In the genomic region with DNA sequence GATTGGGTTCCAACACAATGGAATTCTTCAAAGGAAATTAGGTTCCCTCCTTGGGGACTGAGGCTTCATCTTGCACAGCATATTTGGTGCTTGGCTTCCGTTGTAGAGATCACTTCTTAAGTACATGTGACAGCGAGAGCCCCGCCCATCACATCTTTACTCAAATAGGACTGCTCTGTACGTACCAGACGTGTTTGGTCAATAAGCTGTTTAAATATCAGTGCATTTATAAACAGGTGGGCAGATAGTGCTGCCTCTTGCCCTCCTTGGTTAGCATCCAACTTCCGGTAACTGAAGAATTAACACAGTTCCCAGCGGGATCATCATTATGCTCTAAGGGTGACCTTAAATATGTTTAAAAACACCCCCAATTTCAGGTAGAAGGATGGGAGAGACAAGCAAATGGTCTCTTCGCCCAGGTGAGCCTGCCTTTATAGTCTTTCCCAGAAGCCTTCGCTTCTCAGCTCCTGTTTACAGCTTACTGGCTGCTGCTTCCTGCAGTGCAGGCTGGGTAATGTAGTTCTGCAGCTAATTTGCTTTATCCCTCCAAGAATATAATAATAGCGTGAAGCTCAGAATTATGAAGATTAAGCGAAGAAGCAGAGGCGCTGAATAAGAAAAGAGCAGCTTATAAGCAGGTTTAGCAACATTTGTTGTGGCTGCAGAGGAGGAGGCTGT, we compare ENCODE assay signal across 9 mouse cellular contexts.
DNase-seq lines count a peak whose midpoint lies in the region; ATAC-seq and TF ChIP-seq lines count a peak whose summit lies in the region.
"Had no signal": no experiment of that assay in that cellular context is flagged by ENCODE, and none has a peak within 500 bp of the region (broad histone marks: within the 10 kb centered on the region; RNA-seq: fewer than 3 reads in every experiment).

No protein-coding gene starts in this region.

- H3K4me3 ChIP-seq in neural tube, embryonic 12.5 days: no peak overlapping the region
- H3K4me3 ChIP-seq in cortical plate, adult 2 months (ENCODE audit: insufficient read depth, low read length): no peak overlapping the region
- H3K4me3 ChIP-seq in hindbrain, embryonic 13.5 days: peak overlapping the region; percentile 15; the same call in 1 of the 2 replicates
- peak overlapping the region; percentile 27; the same call in 1 of the 2 replicates for H3K4me3 ChIP-seq in limb, embryonic 10.5 days
- H3K4me3 ChIP-seq: liver, embryonic 13.5 days had no signal

- H3K27me3 ChIP-seq in neural tube, embryonic 12.5 days (replicated peaks): no peaks in the 10 kb centered on the region
- H3K27me3 ChIP-seq in hindbrain, embryonic 13.5 days: no peaks in the 10 kb centered on the region
- H3K27me3 ChIP-seq in limb, embryonic 10.5 days (ENCODE audit: low read depth, poor library complexity, severe bottlenecking): no peaks in the 10 kb centered on the region
- H3K27me3 ChIP-seq: liver, embryonic 13.5 days had no signal

- H3K27ac ChIP-seq in neural tube, embryonic 12.5 days: no peak overlapping the region
- 0 out of 2 replicates have a peak overlapping the region, but pooled peaks have one; percentile 30 for H3K27ac ChIP-seq in cortical plate, adult 2 months (ENCODE audit: insufficient read depth, low read length)
- no peak overlapping the region for H3K27ac ChIP-seq in hindbrain, embryonic 13.5 days
- no peak overlapping the region for H3K27ac ChIP-seq in limb, embryonic 10.5 days
- H3K27ac ChIP-seq: liver, embryonic 13.5 days had no signal

- H3K9me3 ChIP-seq in neural tube, embryonic 12.5 days: no peaks in the 10 kb centered on the region
- no peaks in the 10 kb centered on the region for H3K9me3 ChIP-seq in hindbrain, embryonic 13.5 days
- no peaks in the 10 kb centered on the region for H3K9me3 ChIP-seq in limb, embryonic 10.5 days (replicated peaks)
- H3K9me3 ChIP-seq: liver, embryonic 13.5 days had no signal

- no peak overlapping the region for H3K9ac ChIP-seq in neural tube, embryonic 12.5 days
- no peak overlapping the region for H3K9ac ChIP-seq in hindbrain, embryonic 13.5 days
- H3K9ac ChIP-seq: liver, embryonic 13.5 days had no signal

- DNase-seq in neural tube, embryonic 10.5 days (ENCODE audit: extremely low spot score, low spot score): no peak
- no peak for DNase-seq in limb, embryonic 10.5 days (ENCODE audit: low spot score)
- peak; percentile 30 for DNase-seq in right cerebral cortex, postnatal 14 days
- no peak for DNase-seq in T-cell, adult 2 months (ENCODE audit: low spot score)
- no peak for DNase-seq in gastrocnemius, postnatal 25 days
- DNase-seq: liver, embryonic 13.5 days had no signal

- peak overlapping the region; percentile 48 for H3K4me2 ChIP-seq in neural tube, embryonic 12.5 days (replicated peaks)
- peak overlapping the region; percentile 36 for H3K4me2 ChIP-seq in hindbrain, embryonic 13.5 days
- H3K4me2 ChIP-seq: liver, embryonic 13.5 days had no signal

- ATAC-seq in neural tube, embryonic 12.5 days (ENCODE audit: low FRiP score, low read depth): 0 out of 2 replicates have a peak, but pooled peaks have one; percentile 7
- peak; percentile 77 for ATAC-seq in hindbrain, embryonic 13.5 days (ENCODE audit: low FRiP score)

- H3K4me1 ChIP-seq in neural tube, embryonic 12.5 days: no peaks in the 10 kb centered on the region
- peaks cover 4% of the 10 kb centered on the region; the same call in 1 of the 2 replicates for H3K4me1 ChIP-seq in cortical plate, adult 2 months (ENCODE audit: control insufficient read depth, insufficient read depth, low read length)
- peaks cover 9% of the 10 kb centered on the region; the same call in 1 of the 2 replicates for H3K4me1 ChIP-seq in hindbrain, embryonic 13.5 days (replicated peaks)
- no peaks in the 10 kb centered on the region for H3K4me1 ChIP-seq in limb, embryonic 10.5 days
- H3K4me1 ChIP-seq: liver, embryonic 13.5 days had no signal

- H3K36me3 ChIP-seq in neural tube, embryonic 12.5 days: no peaks in the 10 kb centered on the region
- H3K36me3 ChIP-seq in hindbrain, embryonic 13.5 days: no peaks in the 10 kb centered on the region
- no peaks in the 10 kb centered on the region for H3K36me3 ChIP-seq in limb, embryonic 10.5 days
- H3K36me3 ChIP-seq: liver, embryonic 13.5 days had no signal

- no peak for TF ChIP-seq CTCF in cortical plate, adult 2 months (IDR thresholded peaks at IDR 0.05; ENCODE audit: extremely low read depth, insufficient read depth, low read length)

- TF ChIP-seq POLR2A in cortical plate, adult 2 months (IDR thresholded peaks at IDR 0.05; ENCODE audit: extremely low read depth, insufficient read depth, low read length): peak; percentile 31; the same call in 1 of the 2 replicates

- 71% methylated on average over 12 of the region's 12 CpGs for WGBS in neural tube, embryonic 12.5 days
- WGBS in hindbrain, embryonic 13.5 days: 68% methylated on average over 12 of the region's 12 CpGs
- 68% methylated on average over 12 of the region's 12 CpGs for WGBS in limb, embryonic 10.5 days

Comparison
In these comparisons a context has a peak if more than half of its experiments do, and no peak if none do; other contexts are left out.
1. H3K4me3 ChIP-seq: peak in hindbrain, embryonic 13.5 days (single experiment) and limb, embryonic 10.5 days (single experiment); none in neural tube, embryonic 12.5 days (single experiment) and cortical plate, adult 2 months (single experiment).